Mouse (Mus musculus) limb, embryonic 11.5 days (tissue): ENCODE results near the gene Abhd8. TPM values are rescaled to one million over a fixed set of nuclear protein-coding genes. Genes with fewer than 3 reads are reported as not detected.

ENCODE experiments used
- ATAC-seq: fragments of 200-750 bp; cut with Nextera tagmentation; 2 replicates; pipeline ENCODE4 v1.8.0; 2017; ENCODE audit warnings: low read depth; ENCODE audit not compliant: insufficient number of reproducible peaks, low FRiP score, low TSS enrichment
- DNase-seq: peaks from one replicate; pipeline ENCODE4 v3.0.0-alpha.2; 2015; ENCODE audit warnings: low spot score
- H3K27ac ChIP-seq: fragments of 300-500 bp; sonication (generic); replicated peaks from 2 replicates; pipeline ENCODE4 v1.5.1; 2014; ENCODE audit warnings: low read depth, mild to moderate bottlenecking, low read length
- H3K27me3 ChIP-seq: fragments of 300-500 bp; sonication (generic); 2 replicates; pipeline ENCODE4 v1.6.1; 2014; ENCODE audit warnings: mild to moderate bottlenecking, low read length, mixed read lengths; ENCODE audit not compliant: control insufficient read depth, insufficient read depth
- H3K36me3 ChIP-seq: fragments of 300-500 bp; sonication (generic); 2 replicates; pipeline ENCODE4 v1.6.1; 2014; ENCODE audit warnings: mild to moderate bottlenecking, low read length, moderate library complexity, mixed read lengths; ENCODE audit not compliant: control insufficient read depth, insufficient read depth
- H3K4me1 ChIP-seq: fragments of 300-500 bp; sonication (generic); 2 replicates; pipeline ENCODE4 v1.6.1; 2014; ENCODE audit warnings: low read length, mixed read lengths; ENCODE audit not compliant: control insufficient read depth, insufficient read depth
- H3K4me2 ChIP-seq: fragments of 300-500 bp; sonication (generic); 2 replicates; pipeline ENCODE4 v1.6.1; 2014; ENCODE audit warnings: low read depth, mild to moderate bottlenecking, moderate library complexity; ENCODE audit not compliant: severe bottlenecking
- H3K4me3 ChIP-seq: fragments of 300-500 bp; sonication (generic); 2 replicates; pipeline ENCODE4 v1.5.1; 2014; ENCODE audit warnings: low read depth, low read length
- H3K9ac ChIP-seq: fragments of 300-500 bp; sonication (generic); 2 replicates; pipeline ENCODE4 v1.6.1; 2014; ENCODE audit warnings: mild to moderate bottlenecking, low read length
- H3K9me3 ChIP-seq: fragments of 300-500 bp; sonication (generic); 2 replicates; pipeline ENCODE4 v1.6.1; 2016; ENCODE audit warnings: low read length; ENCODE audit not compliant: control insufficient read depth
- WGBS: fragments of 180-500 bp; shearing (Covaris S2); extraction: QIAGEN DNeasy Blood & Tissue Kit; methylation state at CpG from one replicate; pipeline ENCODE4 v1.1.7; 2014; 5-methylcytosine and 5-hydroxymethylcytosine counted together
- polyA plus RNA-seq: library from polyadenylated mRNA; unstranded; fragments of >200 nt; fragmentation: Nextera tagmentation; extraction: Ambion mirVana; gene quantifications from 2 replicates; pipeline ENCODE4 v1.2.1, GENCODE M21; 2014

The Abhd8 gene
- polyA plus RNA-seq, 1 experiment from 2014 or later, result 43.4 TPM

DNA sequence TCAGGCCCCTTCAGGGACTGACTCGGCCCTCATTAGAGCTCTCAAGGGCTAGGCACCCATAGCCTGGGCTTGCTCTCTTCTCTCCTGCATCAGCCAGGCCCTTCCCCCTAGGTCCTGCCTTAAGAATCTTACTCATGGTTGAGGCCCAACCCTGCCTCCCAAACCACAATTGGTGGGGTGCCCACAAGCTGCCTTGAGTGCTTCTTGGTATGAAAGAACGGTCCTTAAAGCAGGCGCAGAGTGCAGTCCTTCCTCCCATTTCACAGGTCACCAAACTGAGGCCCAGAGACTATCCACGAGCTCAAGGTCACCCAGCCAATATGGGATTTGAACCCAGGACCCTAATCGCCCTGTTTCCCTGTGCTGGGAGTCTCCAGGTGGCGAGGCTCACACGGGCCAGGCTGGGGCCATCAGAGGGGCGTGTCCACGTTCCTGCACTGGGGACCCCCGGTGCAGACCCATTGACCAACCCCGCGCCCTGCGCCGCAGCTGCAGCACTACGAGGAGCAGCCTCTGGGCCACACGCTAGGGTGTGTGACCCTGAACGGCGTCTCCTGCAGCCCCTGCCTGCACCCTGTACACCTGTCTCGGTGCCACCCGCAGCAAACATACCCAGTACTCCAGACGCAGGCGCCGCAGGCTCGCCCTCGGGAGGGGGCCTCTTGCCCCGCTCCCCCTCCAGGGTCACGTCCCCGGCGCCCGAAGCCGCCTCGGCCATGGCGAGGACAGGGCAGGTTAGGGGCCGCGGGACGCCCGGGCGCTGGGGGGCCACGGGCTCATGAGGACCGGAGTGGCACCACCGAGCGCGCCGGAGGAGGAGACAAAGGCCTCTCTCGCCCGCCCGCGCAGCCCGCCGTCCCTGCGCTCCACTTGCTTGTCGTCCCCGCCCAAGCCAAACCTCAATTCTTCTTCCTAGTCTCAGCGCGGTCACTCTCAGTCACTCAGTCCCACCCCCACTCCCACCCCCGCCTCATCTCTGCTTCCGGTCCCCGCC lies 22.0 kb upstream of the Abhd8 start, which contains the start of gene Ano8:
Ano8 (minus strand) TSS at position 822 of the 994 bp plus-strand sequence.
- H3K27me3 ChIP-seq, result no peaks in the 10 kb centered on the region
- 6% methylated on average over 52 of the region's 58 CpGs for WGBS
- H3K36me3 ChIP-seq, result peaks cover 2% of the 10 kb centered on the region; the same call in 1 of the 2 replicates
- peak within 1 kb of the TSS; percentile 82 for H3K4me2 ChIP-seq
- peak within 1 kb of the TSS; percentile 91 for H3K9ac ChIP-seq
- ATAC-seq, result peak; percentile 45; the same call in 1 of the 2 replicates
- H3K4me3 ChIP-seq, result peak within 1 kb of the TSS; percentile 91
- H3K27ac ChIP-seq, result peak within 1 kb of the TSS; percentile 73; the same call in 1 of the 2 replicates
- DNase-seq, result peak; percentile 92
- no peaks in the 10 kb centered on the region for H3K9me3 ChIP-seq
- H3K4me1 ChIP-seq, result peaks cover 17% of the 10 kb centered on the region

DNA sequence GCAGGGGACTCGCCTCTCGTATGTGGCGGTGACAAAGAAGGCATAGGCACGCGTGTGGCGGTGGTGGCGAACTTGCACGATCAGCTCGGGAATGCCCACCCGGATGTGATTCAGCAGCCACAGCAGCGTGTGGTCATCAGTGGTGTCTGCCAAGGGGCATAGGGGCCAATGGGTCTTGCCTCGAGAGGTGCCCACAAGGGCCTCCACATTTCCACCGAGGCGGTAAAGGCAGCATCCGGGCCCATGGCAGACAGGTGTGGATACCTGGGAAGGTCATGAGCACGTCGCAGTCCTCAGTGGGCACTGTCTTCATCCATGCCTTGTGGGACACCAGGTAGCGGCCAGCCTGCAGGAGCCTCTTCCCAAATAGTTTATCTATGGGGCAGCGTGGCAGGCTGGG lies 21.3 kb upstream of the Abhd8 start:
- H3K27me3 ChIP-seq, result no peaks in the 10 kb centered on the region
- H3K27ac ChIP-seq, result no peak overlapping the region
- ATAC-seq (no peak), DNase-seq (no peak)
- H3K9ac ChIP-seq, result no peak overlapping the region; the same call in 1 of the 2 replicates
- WGBS, result 93% methylated on average over 19 of the region's 19 CpGs
- H3K4me3 ChIP-seq, result peak overlapping the region; percentile 91; the same call in 1 of the 2 replicates
- peak overlapping the region; percentile 82; the same call in 1 of the 2 replicates for H3K4me2 ChIP-seq
- H3K36me3 ChIP-seq, result peaks cover 2% of the 10 kb centered on the region; the same call in 1 of the 2 replicates
- no peaks in the 10 kb centered on the region for H3K9me3 ChIP-seq
- peaks cover 15% of the 10 kb centered on the region for H3K4me1 ChIP-seq

DNA sequence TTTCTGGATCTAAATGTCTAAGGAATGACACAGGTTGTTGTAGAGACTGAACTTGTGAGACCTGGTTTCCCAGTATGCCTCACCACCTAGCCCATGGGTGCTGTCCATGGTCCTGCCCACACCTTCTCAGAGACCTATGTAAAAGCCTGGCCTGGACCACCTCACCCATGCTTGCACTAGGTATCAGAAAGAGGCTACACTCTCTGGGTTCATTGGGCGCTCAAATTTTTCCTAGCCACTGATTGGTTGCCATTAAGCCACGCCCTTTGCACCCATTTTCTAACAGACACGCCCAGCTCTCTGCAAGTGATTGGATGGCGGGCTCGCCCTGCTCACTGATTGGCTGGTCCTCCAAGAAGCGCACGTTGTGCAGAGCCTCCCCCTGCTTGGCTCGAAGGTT lies 20.5 kb upstream of the Abhd8 start:
- H3K4me3 ChIP-seq, result no peak overlapping the region; the same call in none of the 2 replicates
- no peak overlapping the region for H3K9ac ChIP-seq
- H3K27ac ChIP-seq, result no peak overlapping the region
- H3K36me3 ChIP-seq, result peaks cover 2% of the 10 kb centered on the region; the same call in 1 of the 2 replicates
- WGBS, result 47% methylated on average over 8 of the region's 8 CpGs
- no peak overlapping the region for H3K4me2 ChIP-seq
- peak; percentile 86 for DNase-seq
- H3K4me1 ChIP-seq, result peaks cover 8% of the 10 kb centered on the region
- H3K9me3 ChIP-seq, result no peaks in the 10 kb centered on the region
- no peak for ATAC-seq
- H3K27me3 ChIP-seq, result no peaks in the 10 kb centered on the region

DNA sequence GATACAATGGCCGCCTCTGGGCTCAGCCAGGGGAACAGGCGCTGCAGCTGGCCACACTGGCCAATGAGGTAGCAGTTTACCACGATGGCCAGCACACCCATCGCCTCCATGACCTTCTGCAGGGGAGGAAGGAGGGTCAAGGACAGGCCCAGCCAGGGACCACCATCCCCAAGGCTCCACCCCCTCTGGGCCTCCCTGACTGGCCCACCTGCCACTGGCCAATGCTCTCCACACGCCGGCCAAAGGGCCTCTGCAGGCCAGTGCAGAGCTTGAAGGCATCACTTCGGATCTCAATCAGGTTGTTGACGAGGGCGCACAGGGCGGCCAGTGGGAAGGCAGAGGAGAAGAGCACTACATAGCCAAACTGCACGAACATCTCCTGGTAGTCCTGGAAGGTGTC lies 15.5 kb upstream of the Abhd8 start:
- no peak overlapping the region for H3K27ac ChIP-seq
- ATAC-seq, result no peak
- WGBS, result 91% methylated on average over 11 of the region's 11 CpGs
- H3K36me3 ChIP-seq, result peaks cover 9% of the 10 kb centered on the region; the same call in 1 of the 2 replicates
- no peak for DNase-seq
- H3K4me2 ChIP-seq, result no peak overlapping the region
- H3K9ac ChIP-seq, result no peak overlapping the region
- no peaks in the 10 kb centered on the region for H3K27me3 ChIP-seq
- H3K9me3 ChIP-seq, result no peaks in the 10 kb centered on the region
- no peak overlapping the region for H3K4me3 ChIP-seq
- H3K4me1 ChIP-seq, result peaks cover 12% of the 10 kb centered on the region; the same call in 1 of the 2 replicates

DNA sequence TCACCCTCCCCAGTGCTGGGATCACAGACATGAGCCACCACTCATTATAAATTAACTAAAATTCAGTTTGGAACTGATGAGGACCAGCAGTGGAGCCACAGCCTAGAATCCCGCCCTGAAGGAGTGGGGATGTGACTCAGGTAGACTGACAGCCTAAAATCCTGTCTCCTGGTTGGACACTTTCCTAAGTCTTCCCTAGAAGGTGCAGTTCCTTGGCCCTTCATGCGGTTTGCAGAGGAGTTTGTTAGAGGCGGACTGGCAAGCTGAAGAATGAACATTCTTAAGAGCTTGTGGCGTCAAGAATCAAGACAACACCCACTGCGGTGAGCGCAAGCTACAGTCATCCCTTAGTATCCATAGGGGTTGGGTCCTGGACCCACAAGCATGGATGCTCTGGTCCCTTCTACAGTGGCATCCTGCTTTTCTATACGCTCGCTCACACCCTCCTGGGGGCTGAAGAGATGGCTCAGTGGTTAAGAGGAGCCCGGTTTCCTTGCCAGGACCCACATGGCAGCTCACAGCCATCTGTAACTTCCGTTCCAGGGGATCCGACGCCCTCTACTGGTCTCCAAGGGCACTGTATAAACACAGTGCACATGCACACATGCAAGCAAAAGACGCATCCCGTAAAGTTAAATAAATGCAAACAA lies 13.9 kb upstream of the Abhd8 start:
- ATAC-seq, result no peak
- no peak overlapping the region for H3K27ac ChIP-seq

DNA sequence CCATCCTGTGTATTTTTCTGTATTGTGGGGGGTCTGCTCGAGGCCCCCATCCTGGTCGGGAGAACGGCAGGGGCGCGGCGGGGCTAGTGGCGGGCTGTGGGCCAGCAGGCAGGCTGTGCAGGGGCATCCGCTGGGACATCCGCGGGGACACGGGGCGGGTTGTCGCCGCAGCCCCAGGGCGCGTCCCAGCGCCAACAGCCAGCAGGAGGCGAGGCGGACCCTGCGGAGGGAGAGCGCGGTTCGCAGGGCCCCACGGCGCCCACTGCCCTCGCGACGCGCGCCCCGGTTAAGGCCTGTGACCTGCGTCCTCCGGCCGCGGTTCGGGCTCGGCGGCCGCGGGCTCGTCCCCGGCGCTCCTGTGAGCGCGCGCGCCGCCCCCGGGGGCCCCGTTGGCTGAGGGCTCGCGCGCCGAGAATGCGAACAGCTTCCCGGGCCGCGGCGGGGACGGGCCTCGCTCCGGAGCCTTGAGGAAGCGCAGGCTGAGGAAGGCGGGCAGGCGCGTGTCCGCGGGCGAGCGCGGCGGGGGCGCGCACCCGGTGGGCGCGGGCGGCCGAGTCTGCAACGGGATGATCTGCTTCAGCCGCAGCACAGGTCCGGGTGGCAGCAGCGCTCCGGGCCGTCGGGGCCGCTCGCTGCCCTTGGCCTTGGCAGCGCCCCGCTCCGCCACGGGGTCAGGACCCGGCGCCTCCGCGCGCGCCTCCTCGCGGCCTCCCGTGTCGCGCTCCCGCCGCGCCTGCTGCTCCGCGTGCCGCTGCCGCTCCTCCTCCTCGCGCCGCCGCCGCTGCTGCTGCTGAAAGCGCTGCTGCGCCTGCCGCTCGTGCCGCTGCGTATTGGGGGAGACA lies 12.9 kb upstream of the Abhd8 start:
- peak overlapping the region; percentile 70 for H3K9ac ChIP-seq
- H3K27ac ChIP-seq, result peak overlapping the region; percentile 75
- H3K4me1 ChIP-seq, result peaks cover 12% of the 10 kb centered on the region; the same call in 1 of the 2 replicates
- H3K4me2 ChIP-seq, result peak overlapping the region; percentile 91
- peak overlapping the region; percentile 51 for H3K4me3 ChIP-seq
- no peaks in the 10 kb centered on the region for H3K27me3 ChIP-seq
- under 1% methylated on average over 103 of the region's 121 CpGs for WGBS
- no peaks in the 10 kb centered on the region for H3K9me3 ChIP-seq
- DNase-seq (peak; percentile 84), ATAC-seq (peak; percentile 58)
- peaks cover 10% of the 10 kb centered on the region; the same call in 1 of the 2 replicates for H3K36me3 ChIP-seq

More for the DNA sequence above, 13.9 kb upstream of the Abhd8 start:
- H3K9me3 ChIP-seq, result no peaks in the 10 kb centered on the region
- H3K36me3 ChIP-seq, result peaks cover 12% of the 10 kb centered on the region; the same call in 1 of the 2 replicates
- peak overlapping the region; percentile 91 for H3K4me2 ChIP-seq
- 38% methylated on average over 14 of the region's 14 CpGs for WGBS
- DNase-seq, result no peak
- H3K27me3 ChIP-seq, result no peaks in the 10 kb centered on the region
- peak overlapping the region; percentile 51 for H3K4me3 ChIP-seq
- no peak overlapping the region for H3K9ac ChIP-seq
- peaks cover 12% of the 10 kb centered on the region; the same call in 1 of the 2 replicates for H3K4me1 ChIP-seq

DNA sequence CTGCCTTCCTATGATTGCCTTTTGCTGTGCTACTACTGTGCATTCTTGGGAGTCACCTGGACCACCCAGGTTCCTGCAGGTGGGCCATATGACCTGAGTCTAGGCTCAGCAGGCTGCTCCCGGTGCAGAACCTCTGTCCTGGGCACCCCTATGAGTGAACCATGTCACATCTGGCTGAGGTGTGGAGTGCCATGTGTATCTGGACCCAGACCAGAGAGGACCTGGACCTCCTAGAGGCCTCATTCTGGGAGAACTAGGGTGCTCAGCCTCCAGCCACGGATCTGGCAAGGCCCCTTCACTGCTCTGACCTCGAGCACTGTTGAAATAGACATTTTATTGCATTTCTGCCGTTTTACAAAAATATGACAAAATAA lies 12.2 kb upstream of the Abhd8 start:
- WGBS, result 25% methylated on average over 4 of the region's 4 CpGs
- Histone ChIP-seq H3K27me3 (no peaks in the 10 kb centered on the region), H3K9me3 (no peaks in the 10 kb centered on the region), H3K9ac (peak overlapping the region; percentile 70), H3K4me3 (peak overlapping the region; percentile 51), H3K4me1 (peaks cover 12% of the 10 kb centered on the region; the same call in 1 of the 2 replicates), H3K27ac (peak overlapping the region; percentile 75; the same call in 1 of the 2 replicates), H3K4me2 (peak overlapping the region; percentile 91), H3K36me3 (peaks cover 12% of the 10 kb centered on the region; the same call in 1 of the 2 replicates)
- DNase-seq, result peak; percentile 44
- ATAC-seq, result peak; percentile 12; the same call in 1 of the 2 replicates
